Mouse (Mus musculus) cerebellum, adult 8-10 months (tissue): ENCODE results near the gene Ogfod3.

ENCODE experiments used
- DNase-seq: peaks from one replicate; pipeline ENCODE4 v3.0.0; 2022

The Ogfod3 gene

GRCm38 (mm10) chr11:121198622-121199021, 5.9 kb downstream of the Ogfod3 start:
- DNase-seq: no peak

GRCm38 (mm10) chr11:121193415-121193814, 11.1 kb downstream of the Ogfod3 start:
- DNase-seq: no peak

- no peak for DNase-seq
These were observed 11.8 kb downstream of the Ogfod3 start for GRCm38 (mm10) chr11:121192742-121193141.

DNA sequence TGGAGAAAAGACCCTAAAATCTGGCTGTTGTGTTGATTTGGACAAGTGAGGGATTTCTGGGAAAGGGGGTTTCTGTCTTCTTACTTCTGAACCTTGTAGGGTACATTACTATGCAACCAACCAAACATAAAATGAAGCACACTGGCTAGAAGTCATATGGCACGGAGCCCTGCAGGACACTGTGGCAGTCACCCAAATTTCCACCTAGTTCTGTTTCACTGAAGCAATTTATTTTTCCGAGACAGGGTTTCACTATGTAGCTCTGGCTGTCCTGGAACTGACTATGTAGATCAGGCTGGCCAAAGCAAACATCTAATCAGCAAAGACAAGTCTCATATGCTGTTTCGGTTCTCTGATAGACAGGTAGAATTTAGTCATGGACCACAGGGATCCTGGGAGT, 14.8 kb downstream of the Ogfod3 start:
- peak; percentile 44 for DNase-seq

DNA sequence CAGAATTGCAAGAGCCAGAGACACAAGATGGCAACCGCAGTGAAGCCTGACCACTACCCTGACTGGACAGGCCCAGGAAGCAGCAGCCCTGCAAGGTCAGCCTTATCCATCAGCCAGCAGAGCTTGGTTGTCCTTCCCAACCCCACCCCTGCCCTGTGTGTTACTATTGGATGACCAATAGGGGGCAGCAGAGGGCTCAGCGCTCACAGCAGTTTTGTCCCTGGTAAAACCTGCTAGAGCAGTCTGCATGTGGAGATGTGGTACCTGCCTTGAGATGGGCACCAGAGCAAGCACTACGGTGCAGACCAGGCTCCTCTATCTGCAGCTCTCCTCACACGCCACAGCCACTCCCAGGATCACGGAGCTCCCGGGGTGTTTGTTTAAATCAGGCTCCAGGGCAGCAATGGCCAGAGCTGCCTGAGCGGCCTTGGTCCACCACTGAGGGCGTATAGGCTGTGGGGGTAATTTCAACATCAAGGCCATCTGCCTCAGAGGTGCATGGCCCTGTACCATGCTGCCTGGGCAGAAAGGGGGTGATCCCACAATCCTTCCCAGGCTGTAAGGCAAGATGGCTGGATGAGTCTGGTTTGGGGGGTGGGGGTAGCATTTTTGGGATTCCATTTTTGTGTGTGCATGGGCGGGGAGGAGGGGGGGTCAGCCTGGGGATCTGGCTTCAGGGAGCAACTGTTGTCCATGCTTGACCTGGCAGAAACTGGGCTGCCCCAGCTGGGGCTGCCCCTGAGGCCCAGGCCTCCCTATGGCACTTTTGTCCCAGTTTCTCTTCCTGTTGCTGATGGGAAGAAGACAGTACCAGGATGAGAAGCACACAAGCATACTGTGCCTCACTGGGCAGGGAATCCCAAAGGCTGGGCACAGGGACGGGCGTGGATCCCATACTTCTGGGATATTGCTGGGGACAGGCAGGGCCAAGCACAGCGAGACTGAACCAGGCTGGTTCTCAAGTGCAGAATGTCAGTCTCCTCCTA, 27.9 kb downstream of the Ogfod3 start:
- peak; percentile 66 for DNase-seq

DNA sequence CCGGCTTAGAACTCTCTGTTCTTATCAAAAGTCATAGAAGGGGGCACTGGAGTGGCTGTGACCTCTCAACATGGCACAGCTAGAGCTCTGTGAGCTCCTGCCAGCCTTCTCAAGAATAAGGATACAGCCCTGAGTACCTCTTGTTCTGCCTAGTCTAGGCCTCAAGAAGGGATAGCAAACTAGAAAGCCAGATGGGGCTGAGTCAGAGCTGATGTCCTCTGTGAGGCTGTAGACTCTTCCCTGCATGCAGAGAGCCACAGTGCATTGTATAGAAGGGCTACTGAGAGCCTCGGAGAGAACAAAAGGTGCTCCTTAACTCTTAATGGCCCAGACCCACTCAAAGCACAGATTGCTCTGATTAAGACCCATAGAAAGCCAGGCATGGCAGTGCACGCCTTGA, 30.3 kb downstream of the Ogfod3 start:
- DNase-seq: no peak

DNA sequence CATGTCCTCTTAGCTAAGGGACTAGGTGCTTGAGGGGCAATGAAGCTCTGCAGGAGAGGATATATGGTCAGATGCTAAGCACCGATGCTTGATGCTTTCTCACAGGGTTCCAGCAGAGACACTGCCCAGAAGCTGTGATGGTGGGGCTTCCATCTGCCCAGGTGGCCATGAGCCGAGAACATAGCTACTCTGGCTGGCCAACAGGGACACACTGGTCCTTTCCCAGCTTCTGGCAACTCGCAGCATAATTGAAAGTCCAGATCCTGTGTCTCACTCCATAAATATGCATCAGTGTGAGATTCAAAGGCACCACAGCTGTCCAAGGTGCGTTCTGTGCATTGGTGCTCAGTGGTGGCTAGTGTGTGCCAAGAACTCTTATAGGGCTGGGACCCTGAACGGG, 31.3 kb downstream of the Ogfod3 start:
- DNase-seq: no peak

DNA sequence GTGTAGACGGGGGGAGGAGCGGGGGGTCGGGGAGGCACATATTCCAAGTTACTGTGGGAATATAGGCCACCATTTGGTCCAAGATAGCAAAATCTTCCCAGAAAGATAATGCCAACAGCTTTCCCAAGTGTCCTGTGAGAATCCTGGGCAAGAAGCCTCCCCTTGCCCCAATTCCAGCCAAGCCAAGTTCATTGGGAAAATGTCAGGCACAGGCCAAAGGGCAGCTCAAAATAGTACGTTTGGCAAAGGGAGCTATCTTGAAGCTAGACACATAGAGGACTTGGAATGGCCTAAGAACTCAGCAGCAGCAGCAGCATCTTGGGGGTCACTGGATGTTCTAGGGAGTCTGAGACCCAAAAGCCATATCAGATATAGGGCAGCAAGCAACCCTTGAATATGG, 40.8 kb downstream of the Ogfod3 start:
- no peak for DNase-seq

- peak; percentile 5 for DNase-seq
These were observed 43.7 kb downstream of the Ogfod3 start for GRCm38 (mm10) chr11:121160636-121161346.

GRCm38 (mm10) chr11:121159971-121160370, 44.5 kb downstream of the Ogfod3 start, which contains the start of gene Uts2r:
Uts2r (plus strand) TSS chr11:121160271.
- DNase-seq: no peak

- DNase-seq: peak; percentile 51
These were observed 48.1 kb downstream of the Ogfod3 start for GRCm38 (mm10) chr11:121156411-121156891.

- DNase-seq: no peak
These were observed 50.3 kb downstream of the Ogfod3 start for GRCm38 (mm10) chr11:121154203-121154602.

DNA sequence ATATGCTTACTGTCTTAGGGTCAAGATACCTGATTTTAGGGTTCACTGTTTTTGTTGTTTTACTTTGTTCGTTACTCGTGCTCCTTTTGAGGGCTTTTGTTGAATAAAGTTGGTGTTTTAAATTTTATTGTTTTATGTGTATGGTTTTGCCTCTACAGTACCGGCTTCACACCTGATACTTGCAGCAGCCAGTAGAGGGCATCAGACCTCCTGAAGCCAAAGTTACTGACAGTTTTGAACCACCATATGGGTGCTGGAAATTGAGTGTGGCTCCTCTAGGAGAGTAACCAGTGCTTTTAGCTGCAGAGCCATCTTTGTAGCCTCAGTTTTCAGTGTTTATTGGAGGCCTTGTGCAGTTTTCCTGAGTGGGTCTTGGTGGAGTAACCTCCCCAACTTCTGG, 56.3 kb downstream of the Ogfod3 start:
- DNase-seq: no peak

- no peak for DNase-seq
These were observed 58.6 kb downstream of the Ogfod3 start, which contains the start of gene Tex19.1 for GRCm38 (mm10) chr11:121145865-121146264. Tex19.1 (plus strand) TSS chr11:121146143.

DNA sequence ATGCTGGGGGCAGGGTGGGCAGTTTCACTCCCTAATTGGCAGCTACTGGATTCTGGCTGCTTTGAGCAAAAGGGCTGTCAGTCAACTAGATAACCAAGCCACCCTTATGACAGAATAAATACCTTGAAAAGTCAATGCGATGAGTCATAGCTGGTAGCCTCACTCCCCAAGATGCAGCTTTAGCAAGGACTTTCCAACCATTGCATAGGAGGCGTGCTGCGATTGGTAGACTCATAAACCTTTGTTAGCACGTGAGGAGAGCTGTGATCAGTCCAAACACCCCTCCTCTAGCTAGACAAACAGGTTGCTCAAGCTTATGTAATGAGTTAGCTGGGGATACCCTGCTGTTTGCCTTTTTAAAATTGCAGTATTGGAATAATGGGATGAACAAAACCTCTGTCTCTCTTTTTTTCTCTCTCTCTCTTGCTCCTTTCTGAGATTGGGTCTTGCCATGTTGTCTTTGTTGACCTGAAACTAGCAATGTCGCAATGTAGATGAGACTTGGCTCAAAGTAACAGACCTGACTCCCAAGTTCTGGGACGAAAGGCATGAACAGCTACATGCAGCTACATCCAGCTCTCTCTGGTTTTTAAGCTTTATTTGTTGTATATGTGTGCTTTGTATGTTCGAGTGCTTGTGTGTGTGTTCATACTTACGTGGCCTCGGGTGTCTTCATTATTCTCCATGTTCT, 61.0 kb downstream of the Ogfod3 start:
- DNase-seq: no peak

DNA sequence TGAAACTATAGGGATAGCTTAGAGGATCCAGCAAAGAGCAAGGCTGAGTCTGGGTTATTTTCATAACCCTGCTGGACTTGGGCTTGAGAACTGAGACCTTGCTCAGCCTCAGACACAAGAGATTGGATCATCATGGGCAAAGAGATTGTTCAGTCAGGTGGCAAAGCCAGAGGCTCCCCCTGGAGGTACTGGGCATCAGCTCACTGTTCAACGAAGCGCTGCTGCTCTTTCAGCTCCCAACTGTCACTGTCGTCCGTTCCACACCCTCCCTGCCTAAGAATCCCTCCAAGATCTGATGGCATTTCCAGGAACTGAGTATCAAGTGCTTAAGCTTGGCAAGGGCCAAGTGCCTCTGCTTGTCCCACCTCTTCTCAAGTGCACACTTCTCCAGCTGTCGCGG, 65.8 kb downstream of the Ogfod3 start:
- no peak for DNase-seq

DNA sequence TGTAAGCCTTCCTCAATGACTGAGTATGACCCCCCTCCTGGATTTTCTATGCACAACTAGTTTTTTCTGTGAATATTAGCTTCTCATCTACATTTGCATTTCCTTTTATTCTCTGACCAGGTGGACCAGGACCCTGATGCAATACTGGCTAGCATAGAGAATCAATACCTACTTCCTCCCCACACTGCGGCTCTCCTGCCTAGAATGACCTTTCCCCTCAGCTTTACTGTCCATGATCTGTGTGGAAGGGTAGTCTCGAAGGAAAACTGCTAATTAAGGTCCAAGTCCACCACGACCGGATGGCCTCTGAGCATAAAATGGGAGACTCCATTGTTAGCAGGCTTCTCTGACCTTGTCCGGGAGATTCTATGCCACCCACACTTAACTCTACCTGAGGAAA, 66.8 kb downstream of the Ogfod3 start:
- DNase-seq: no peak

GRCm38 (mm10) chr11:121134600-121134999, 69.9 kb downstream of the Ogfod3 start:
- no peak for DNase-seq

DNA sequence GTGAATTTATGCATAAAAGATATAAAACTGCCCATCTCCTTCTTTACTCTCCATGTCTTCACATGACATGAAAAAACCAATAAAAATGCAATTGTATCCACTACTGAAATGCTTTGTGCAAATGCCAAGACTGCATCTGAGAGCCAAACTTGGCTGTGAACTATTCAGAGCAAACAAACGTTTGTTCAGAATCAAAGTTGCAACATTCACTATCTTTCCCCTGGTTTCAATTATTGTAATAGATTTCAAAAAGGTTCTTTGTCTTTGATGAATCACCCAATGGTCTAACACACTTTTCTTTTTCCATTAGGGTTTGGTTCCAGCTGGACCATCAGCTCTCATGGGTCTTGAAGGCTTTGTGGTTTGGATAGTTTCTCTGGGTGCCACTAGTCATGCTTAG, 74.9 kb downstream of the Ogfod3 start:
- DNase-seq: no peak
